Mouse (Mus musculus) olfactory bulb, adult 2 months (tissue): Measurements from ENCODE around the gene Prokr2.

Source experiments
- CTCF ChIP-seq: fragments of 200-500 bp; IDR thresholded peaks from 2 replicates; pipeline ENCODE4 v1.5.1; 2012; ENCODE audit warnings: low read depth, mild to moderate bottlenecking, low read length, moderate library complexity; ENCODE audit not compliant: insufficient read depth
- POLR2A ChIP-seq: fragments of 200-500 bp; IDR thresholded peaks from 2 replicates; pipeline ENCODE4 v1.6.1; 2012; ENCODE audit warnings: mild to moderate bottlenecking, low read depth, low read length, moderate library complexity; ENCODE audit not compliant: insufficient read depth

GRCm38 (mm10) chr2:132308829-132309228, 76.4 kb downstream of the Prokr2 start:
- TF ChIP-seq CTCF, result no peak
- TF ChIP-seq POLR2A, result no peak
